ENCODE assay signal across 15 mouse cellular contexts in genomic region chr3:122781417-122781816, GRCm38 (mm10).
"Had no signal": no experiment of that assay in that cellular context is flagged by ENCODE, and none has a peak within 500 bp of the region (broad histone marks: within the 10 kb centered on the region; RNA-seq: fewer than 3 reads in every experiment).

No protein-coding gene starts in this region.

- H3K4me3 ChIP-seq: liver, embryonic 13.5 days; liver, embryonic 15.5 days; megakaryocyte, embryonic 14.5 days; midbrain, embryonic 12.5 days; midbrain, embryonic 15.5 days; neural tube, embryonic 12.5 days had no signal

- H3K27me3 ChIP-seq: liver, embryonic 13.5 days; liver, embryonic 15.5 days; megakaryocyte, embryonic 14.5 days; midbrain, embryonic 12.5 days; midbrain, embryonic 15.5 days; neural tube, embryonic 12.5 days had no signal

- H3K4me1 ChIP-seq: liver, embryonic 13.5 days; liver, embryonic 15.5 days; midbrain, embryonic 12.5 days; midbrain, embryonic 15.5 days; neural tube, embryonic 12.5 days had no signal

- H3K4me2 ChIP-seq: liver, embryonic 11.5 days; liver, embryonic 13.5 days; liver, embryonic 15.5 days; midbrain, embryonic 12.5 days; midbrain, embryonic 15.5 days; neural tube, embryonic 12.5 days had no signal

- H3K9ac ChIP-seq: liver, embryonic 13.5 days; liver, embryonic 15.5 days; liver, postnatal 0 days; midbrain, embryonic 12.5 days; midbrain, embryonic 15.5 days; neural tube, embryonic 12.5 days had no signal

- DNase-seq: liver; liver, embryonic 13.5 days; liver, postnatal 0 days; lung, postnatal 14 days; right cerebral cortex, postnatal 14 days; thymus, adult 2 months; thymus, postnatal 25 days; thymus, postnatal 4 days had no signal

- H3K27ac ChIP-seq: liver, embryonic 13.5 days; liver, embryonic 15.5 days; macrophage; midbrain, embryonic 12.5 days; midbrain, embryonic 15.5 days; neural tube, embryonic 12.5 days had no signal

- H3K36me3 ChIP-seq: liver, embryonic 13.5 days; liver, embryonic 15.5 days; midbrain, embryonic 15.5 days; neural tube, embryonic 12.5 days had no signal

- H3K9me3 ChIP-seq: liver, embryonic 13.5 days; liver, embryonic 15.5 days; megakaryocyte, embryonic 14.5 days; midbrain, embryonic 12.5 days; midbrain, embryonic 15.5 days; neural tube, embryonic 12.5 days had no signal

- ATAC-seq: liver, postnatal 0 days; midbrain, embryonic 15.5 days had no signal
